Mouse (Mus musculus) intestine, postnatal 0 days (tissue): ENCODE results near the gene Glt6d1. TPM values are rescaled to one million over a fixed set of nuclear protein-coding genes. Genes with fewer than 3 reads are reported as not detected.

Experiments used
- ATAC-seq: fragments of 200-750 bp; cut with Nextera tagmentation; 2 replicates; pipeline ENCODE4 v1.8.0; 2017; ENCODE audit warnings: mild to moderate bottlenecking, moderate TSS enrichment, moderate library complexity
- H3K27ac ChIP-seq: fragments of 300-500 bp; sonication (generic); 2 replicates; pipeline ENCODE4 v1.5.1; 2014; ENCODE audit warnings: mild to moderate bottlenecking, low read depth, low read length, moderate library complexity
- H3K27me3 ChIP-seq: fragments of 300-500 bp; sonication (generic); replicated peaks from 2 replicates; pipeline ENCODE4 v1.6.1; 2014; ENCODE audit warnings: low read length, mixed read lengths; ENCODE audit not compliant: control insufficient read depth, insufficient read depth
- H3K36me3 ChIP-seq: fragments of 300-500 bp; sonication (generic); 2 replicates; pipeline ENCODE4 v1.6.1; 2014; ENCODE audit warnings: mild to moderate bottlenecking, moderate library complexity; ENCODE audit not compliant: control insufficient read depth, insufficient read depth
- H3K4me1 ChIP-seq: fragments of 300-500 bp; sonication (generic); replicated peaks from 2 replicates; pipeline ENCODE4 v1.6.1; 2014; ENCODE audit warnings: antibody characterized with exemption, low read length, mixed read lengths; ENCODE audit not compliant: control insufficient read depth, insufficient read depth
- H3K4me2 ChIP-seq: fragments of 300-500 bp; sonication (generic); replicated peaks from 2 replicates; pipeline ENCODE4 v1.6.1; 2014; ENCODE audit warnings: low read depth, mild to moderate bottlenecking, moderate library complexity
- H3K4me3 ChIP-seq: fragments of 300-500 bp; sonication (generic); 2 replicates; pipeline ENCODE4 v1.5.1; 2014; ENCODE audit warnings: low read depth, low read length
- H3K9ac ChIP-seq: fragments of 300-500 bp; sonication (generic); 2 replicates; pipeline ENCODE4 v1.6.1; 2014; ENCODE audit warnings: mild to moderate bottlenecking, low read depth, low read length
- H3K9me3 ChIP-seq: fragments of 300-500 bp; sonication (generic); 2 replicates; pipeline ENCODE4 v1.6.1; 2016; ENCODE audit warnings: mixed run types; ENCODE audit not compliant: control insufficient read depth
- CTCF ChIP-seq: sonication (generic); IDR thresholded peaks from 2 replicates; pipeline ENCODE4 v1.5.1; 2016; ENCODE audit warnings: low read depth, mild to moderate bottlenecking, control low read depth, antibody characterized with exemption, moderate library complexity
- WGBS: fragments of 180-500 bp; shearing (Covaris S2); extraction: QIAGEN DNeasy Blood & Tissue Kit; methylation state at CpG from one replicate; pipeline ENCODE4 v1.1.7; 2014; 5-methylcytosine and 5-hydroxymethylcytosine counted together
- polyA plus RNA-seq: library from polyadenylated mRNA; unstranded; fragments of >200 nt; fragmentation: Nextera tagmentation; extraction: Ambion mirVana; gene quantifications from 2 replicates; pipeline ENCODE4 v1.2.1, GENCODE M21; 2015

The Glt6d1 gene
- polyA plus RNA-seq, 1 experiment from 2014 or later = not detected

- WGBS = 88% methylated on average over 3 of the region's 3 CpGs
- no peak for TF ChIP-seq CTCF
- no peak for ATAC-seq
- Histone ChIP-seq H3K4me2 (no peak within 1 kb of the TSS), H3K36me3 (no peaks in the 10 kb centered on the region), H3K4me1 (no peaks in the 10 kb centered on the region), H3K27me3 (no peaks in the 10 kb centered on the region), H3K27ac (no peak within 1 kb of the TSS), H3K4me3 (no peak within 1 kb of the TSS), H3K9ac (no peak within 1 kb of the TSS), H3K9me3 (no peaks in the 10 kb centered on the region)
Observed at GRCm38 (mm10) chr2:25781957-25782356, 33.7 kb downstream of the Glt6d1 start, which contains the start of gene Gm13539. Gene Gm13539 (plus strand): TSS chr2:25782257.

GRCm38 (mm10) chr2:25780921-25781320, 34.7 kb downstream of the Glt6d1 start:
- Histone ChIP-seq H3K27ac (no peak overlapping the region), H3K36me3 (no peaks in the 10 kb centered on the region), H3K9ac (no peak overlapping the region), H3K4me3 (no peak overlapping the region), H3K9me3 (no peaks in the 10 kb centered on the region), H3K27me3 (no peaks in the 10 kb centered on the region), H3K4me1 (no peaks in the 10 kb centered on the region), H3K4me2 (no peak overlapping the region)
- TF ChIP-seq CTCF = no peak
- ATAC-seq = no peak
- WGBS = 41% methylated on average over 4 of the region's 4 CpGs

- ATAC-seq = no peak
- Histone ChIP-seq H3K4me3 (no peak overlapping the region), H3K4me2 (no peak overlapping the region), H3K9me3 (no peaks in the 10 kb centered on the region), H3K36me3 (no peaks in the 10 kb centered on the region), H3K4me1 (no peaks in the 10 kb centered on the region), H3K27ac (no peak overlapping the region), H3K9ac (no peak overlapping the region), H3K27me3 (no peaks in the 10 kb centered on the region)
- WGBS = 84% methylated on average over 9 of the region's 9 CpGs
- TF ChIP-seq CTCF = no peak
Observed at GRCm38 (mm10) chr2:25779076-25779475, 36.6 kb downstream of the Glt6d1 start.

GRCm38 (mm10) chr2:25776717-25777116, 38.9 kb downstream of the Glt6d1 start, which contains the start of gene Lcn11:
Gene Lcn11 (plus strand): TSS chr2:25777017.
- Histone ChIP-seq H3K9ac (no peak within 1 kb of the TSS), H3K27ac (no peak within 1 kb of the TSS), H3K36me3 (no peaks in the 10 kb centered on the region), H3K4me1 (no peaks in the 10 kb centered on the region), H3K4me3 (no peak within 1 kb of the TSS), H3K27me3 (no peaks in the 10 kb centered on the region), H3K9me3 (no peaks in the 10 kb centered on the region), H3K4me2 (no peak within 1 kb of the TSS)
- ATAC-seq = no peak
- WGBS = 81% methylated on average over 1 of the region's 1 CpGs
- TF ChIP-seq CTCF = no peak

GRCm38 (mm10) chr2:25775991-25776390, 39.7 kb downstream of the Glt6d1 start:
- Histone ChIP-seq H3K4me2 (no peak overlapping the region), H3K27me3 (no peaks in the 10 kb centered on the region), H3K9me3 (no peaks in the 10 kb centered on the region), H3K4me3 (no peak overlapping the region), H3K36me3 (no peaks in the 10 kb centered on the region), H3K27ac (no peak overlapping the region), H3K4me1 (no peaks in the 10 kb centered on the region), H3K9ac (no peak overlapping the region)
- ATAC-seq = no peak
- no peak for TF ChIP-seq CTCF
- 73% methylated on average over 3 of the region's 3 CpGs for WGBS

- H3K27me3 ChIP-seq = no peaks in the 10 kb centered on the region
- no peak overlapping the region for H3K4me2 ChIP-seq
- H3K4me3 ChIP-seq = no peak overlapping the region
- no peaks in the 10 kb centered on the region for H3K36me3 ChIP-seq
- H3K4me1 ChIP-seq = no peaks in the 10 kb centered on the region
- ATAC-seq = no peak
- H3K27ac ChIP-seq = no peak overlapping the region
- H3K9ac ChIP-seq = no peak overlapping the region
- 60% methylated on average over 2 of the region's 2 CpGs for WGBS
- TF ChIP-seq CTCF = no peak
- no peaks in the 10 kb centered on the region for H3K9me3 ChIP-seq
Observed at GRCm38 (mm10) chr2:25774640-25775039, 41.0 kb downstream of the Glt6d1 start.

GRCm38 (mm10) chr2:25773507-25773906, 42.1 kb downstream of the Glt6d1 start:
- H3K36me3 ChIP-seq = no peaks in the 10 kb centered on the region
- WGBS = 88% methylated on average over 2 of the region's 2 CpGs
- no peak overlapping the region for H3K4me2 ChIP-seq
- no peaks in the 10 kb centered on the region for H3K4me1 ChIP-seq
- no peak overlapping the region for H3K4me3 ChIP-seq
- H3K9me3 ChIP-seq = no peaks in the 10 kb centered on the region
- no peak for ATAC-seq
- no peak for TF ChIP-seq CTCF
- no peak overlapping the region for H3K9ac ChIP-seq
- H3K27me3 ChIP-seq = no peaks in the 10 kb centered on the region
- H3K27ac ChIP-seq = no peak overlapping the region
